Mouse (Mus musculus) thymus, adult 2 months (tissue): Measurements from ENCODE around the gene Entpd3. TPM values are rescaled to one million over a fixed set of nuclear protein-coding genes. Genes with fewer than 3 reads are reported as not detected.
"Not testable (repeated sequence)": the region's sequence is repeated elsewhere in the genome, so short reads cannot be mapped to it uniquely, and the experiment has no call there.

Experiments
- DNase-seq: peaks from one replicate; pipeline ENCODE4 v3.0.0; 2021
- H3K27ac ChIP-seq: fragments of 200-500 bp; 2 replicates; pipeline ENCODE4 v1.5.1; 2012; ENCODE audit warnings: low read length, control low read depth; ENCODE audit not compliant: control insufficient read depth, insufficient read depth
- H3K27me3 ChIP-seq: fragments of 200-500 bp; 2 replicates; pipeline ENCODE4 v1.6.1; 2012; ENCODE audit warnings: mild to moderate bottlenecking, low read length, moderate library complexity, mixed read lengths; ENCODE audit not compliant: control insufficient read depth, insufficient read depth
- H3K36me3 ChIP-seq: fragments of 200-500 bp; 2 replicates; pipeline ENCODE4 v1.6.1; 2012; ENCODE audit warnings: mild to moderate bottlenecking, low read length, moderate library complexity; ENCODE audit not compliant: control insufficient read depth, insufficient read depth
- H3K4me1 ChIP-seq: fragments of 200-500 bp; replicated peaks from 2 replicates; pipeline ENCODE4 v1.6.1; 2012; ENCODE audit warnings: low read length; ENCODE audit not compliant: control insufficient read depth, insufficient read depth
- H3K4me3 ChIP-seq: fragments of 200-500 bp; 2 replicates; pipeline ENCODE4 v1.5.1; 2012; ENCODE audit warnings: mild to moderate bottlenecking, low read length, control low read depth, moderate library complexity; ENCODE audit not compliant: control insufficient read depth, insufficient read depth
- CTCF ChIP-seq: fragments of 200-500 bp; IDR thresholded peaks from 2 replicates; pipeline ENCODE4 v1.5.1; 2012; ENCODE audit warnings: mild to moderate bottlenecking, control low read depth, low read length, moderate library complexity, borderline replicate concordance; ENCODE audit not compliant: control insufficient read depth, poor library complexity, insufficient read depth; ENCODE audit errors: extremely low read depth
- POLR2A ChIP-seq: fragments of 200-500 bp; IDR thresholded peaks from 2 replicates; pipeline ENCODE4 v1.6.1; 2012; ENCODE audit warnings: mild to moderate bottlenecking, low read length, control low read depth, moderate library complexity; ENCODE audit not compliant: control insufficient read depth, poor library complexity, insufficient read depth; ENCODE audit errors: extremely low read depth
- WGBS: fragments of 180-500 bp; shearing (Covaris S2); methylation state at CpG from one replicate; pipeline ENCODE4 v1.1.7; 2018; 5-methylcytosine and 5-hydroxymethylcytosine counted together
- polyA plus RNA-seq: library from polyadenylated mRNA; depleted of rRNA; stranded (reverse); fragments of >200 nt; gene quantifications from 2 replicates; pipeline ENCODE4 v1.2.3, GENCODE M21; 2012

Entpd3 gene
- polyA plus RNA-seq, 1 experiment = 2.0 TPM

DNA sequence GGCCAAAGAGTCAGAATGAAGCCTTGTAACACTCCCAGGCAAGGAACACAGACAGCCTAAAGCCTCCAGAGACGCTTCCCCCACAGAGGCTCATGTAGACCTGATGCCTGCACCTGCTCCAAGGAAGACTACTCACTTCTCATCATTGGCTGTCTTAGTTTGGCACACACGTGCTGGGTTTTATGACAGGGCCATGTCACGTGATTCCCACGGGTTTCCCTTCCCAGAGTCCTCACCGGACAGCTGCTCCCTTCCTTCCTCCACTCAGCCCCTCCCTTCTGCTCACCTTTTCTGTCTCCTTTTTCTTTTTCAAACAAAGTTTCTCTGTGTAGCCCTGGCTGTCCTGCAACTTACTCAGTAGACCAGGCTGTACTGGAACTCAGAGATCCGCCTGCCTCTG, 7.6 kb upstream of the Entpd3 start:
- H3K36me3 ChIP-seq = no peaks in the 10 kb centered on the region
- H3K27me3 ChIP-seq = no peaks in the 10 kb centered on the region
- no peak for DNase-seq
- TF ChIP-seq CTCF = no peak
- TF ChIP-seq POLR2A = no peak
- no peak overlapping the region for H3K27ac ChIP-seq
- 85% methylated on average over 6 of the region's 6 CpGs for WGBS
- H3K4me3 ChIP-seq = no peak overlapping the region
- no peaks in the 10 kb centered on the region for H3K4me1 ChIP-seq

DNA sequence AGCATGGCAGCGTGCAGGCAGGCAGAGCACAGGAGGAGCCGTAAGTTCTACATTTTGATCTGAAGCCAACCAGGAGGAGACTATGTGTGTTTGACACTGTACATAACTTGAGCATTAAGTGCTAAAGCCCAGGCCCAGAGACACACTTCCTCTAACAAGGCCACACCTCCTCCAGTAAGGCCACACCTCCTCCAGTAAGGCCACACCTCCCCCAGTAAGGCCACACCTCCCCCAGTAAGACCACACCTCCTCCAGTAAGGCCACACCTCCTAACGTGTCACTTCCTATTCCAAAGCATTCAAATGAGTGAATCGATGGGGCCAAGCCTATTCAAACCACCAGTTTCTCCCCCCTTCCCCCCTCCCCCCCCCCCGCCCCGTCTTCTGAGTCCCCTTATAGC, 6.9 kb upstream of the Entpd3 start:
- Histone ChIP-seq H3K4me1 (no peaks in the 10 kb centered on the region), H3K4me3 (no peak overlapping the region), H3K36me3 (no peaks in the 10 kb centered on the region), H3K27ac (no peak overlapping the region), H3K27me3 (no peaks in the 10 kb centered on the region)
- 93% methylated on average over 6 of the region's 6 CpGs for WGBS
- DNase-seq = no peak
- no peak for TF ChIP-seq CTCF
- TF ChIP-seq POLR2A = no peak

DNA sequence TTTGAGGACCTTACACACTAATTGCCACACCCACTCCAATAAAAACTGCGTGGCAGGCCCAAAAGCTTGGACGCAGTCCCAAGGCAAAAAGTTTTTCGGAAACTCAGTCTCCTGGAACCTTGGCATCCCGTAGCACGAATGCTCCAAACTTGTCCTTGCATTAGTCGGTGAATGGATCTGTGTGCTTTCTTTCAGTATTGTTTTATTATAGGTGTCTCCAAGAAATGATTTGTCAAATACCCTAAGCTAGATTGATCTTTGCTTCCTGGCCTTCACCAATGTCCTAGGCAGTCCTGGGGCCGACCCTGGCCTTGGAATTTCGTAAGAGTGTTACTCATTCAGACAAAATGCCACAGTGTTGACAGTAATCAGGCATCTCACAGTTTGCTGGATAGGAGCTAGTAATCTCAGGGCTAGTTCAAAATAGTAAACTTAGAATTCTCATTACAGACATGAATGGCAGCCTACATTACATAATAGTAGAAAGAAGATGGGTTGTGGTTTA, 6.1 kb upstream of the Entpd3 start:
- H3K27ac ChIP-seq, DNase-seq, H3K4me3 ChIP-seq, H3K4me1 ChIP-seq, H3K36me3 ChIP-seq, H3K27me3 ChIP-seq: not testable (repeated sequence)
- WGBS = 97% methylated on average over 8 of the region's 8 CpGs

DNA sequence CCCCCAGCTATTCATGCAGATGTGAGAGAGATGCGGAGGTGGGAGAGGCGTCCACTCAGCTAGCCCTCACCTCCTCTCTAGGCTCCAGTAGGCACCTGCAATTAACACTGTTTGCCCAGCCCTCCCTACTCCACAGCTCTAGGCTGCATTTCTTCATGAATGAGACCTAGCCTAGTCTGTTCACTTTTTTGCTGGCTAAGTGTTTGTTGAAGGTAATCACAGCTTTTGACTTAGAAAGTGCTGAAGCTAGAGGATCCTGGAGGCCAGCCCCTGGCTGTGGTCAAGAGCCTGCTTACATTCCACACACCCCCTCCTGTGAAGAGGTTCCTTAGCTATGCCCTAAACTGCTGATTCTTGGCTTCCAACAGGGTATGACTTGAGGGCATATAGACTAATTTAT, 1.8 kb downstream of the Entpd3 start:
- TF ChIP-seq POLR2A = no peak
- TF ChIP-seq CTCF = no peak
- H3K4me1 ChIP-seq = peaks cover 6% of the 10 kb centered on the region
- no peaks in the 10 kb centered on the region for H3K36me3 ChIP-seq
- H3K27ac ChIP-seq = no peak overlapping the region
- DNase-seq = no peak
- WGBS = 60% methylated on average over 1 of the region's 2 CpGs
- no peak overlapping the region for H3K4me3 ChIP-seq
- H3K27me3 ChIP-seq = no peaks in the 10 kb centered on the region; the same call in 1 of the 2 replicates

DNA sequence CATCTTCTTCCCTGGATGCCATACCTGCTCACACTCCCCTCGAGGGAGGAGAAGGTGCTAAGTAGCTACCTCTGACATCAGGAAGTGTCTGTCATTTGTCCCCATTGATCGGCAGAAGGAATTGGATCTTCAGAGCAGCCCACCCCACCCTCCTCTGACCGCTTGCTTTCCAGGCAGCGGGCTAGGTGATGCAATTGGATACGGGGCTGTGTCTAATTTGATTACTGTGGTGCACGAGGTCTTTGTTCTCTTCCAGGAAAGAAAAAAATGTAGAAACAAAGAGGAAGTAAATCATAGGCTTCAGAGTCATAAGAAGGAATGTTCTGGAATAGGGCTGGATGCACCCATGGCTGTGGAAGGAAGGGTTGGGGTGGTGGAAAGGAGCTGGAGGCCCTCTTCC, 2.6 kb downstream of the Entpd3 start:
- Histone ChIP-seq H3K36me3 (no peaks in the 10 kb centered on the region), H3K27ac (no peak overlapping the region), H3K4me3 (no peak overlapping the region), H3K27me3 (no peaks in the 10 kb centered on the region; the same call in 1 of the 2 replicates), H3K4me1 (peaks cover 10% of the 10 kb centered on the region)
- TF ChIP-seq POLR2A = no peak
- no peak for TF ChIP-seq CTCF
- WGBS = 55% methylated on average over 6 of the region's 6 CpGs
- DNase-seq = no peak

DNA sequence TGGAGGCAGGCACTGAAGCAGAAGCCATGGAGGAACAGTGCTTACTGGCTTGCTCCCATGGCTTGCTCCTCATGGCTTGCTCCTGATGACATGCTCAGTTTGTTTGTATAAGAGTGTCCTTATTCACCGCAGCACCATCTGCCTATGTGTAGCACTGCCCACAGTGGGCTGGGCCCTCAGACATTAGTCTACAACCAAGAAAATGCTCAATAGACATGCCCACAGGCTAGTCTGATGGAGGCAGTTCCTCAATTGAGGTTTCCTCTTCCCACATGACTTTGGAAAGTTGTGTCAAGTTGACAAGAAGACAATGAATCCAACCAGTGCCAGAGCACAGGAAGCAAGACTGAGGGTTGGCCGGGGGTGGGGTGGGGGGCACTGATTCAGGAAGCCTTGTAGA, 6.4 kb downstream of the Entpd3 start:
- no peak for DNase-seq
- Histone ChIP-seq H3K4me1 (peaks cover 7% of the 10 kb centered on the region; the same call in 1 of the 2 replicates), H3K36me3 (no peaks in the 10 kb centered on the region), H3K27ac (no peak overlapping the region), H3K27me3 (no peaks in the 10 kb centered on the region), H3K4me3 (no peak overlapping the region)
- WGBS = 20% methylated on average over 2 of the region's 2 CpGs
- no peak for TF ChIP-seq POLR2A
- no peak for TF ChIP-seq CTCF

DNA sequence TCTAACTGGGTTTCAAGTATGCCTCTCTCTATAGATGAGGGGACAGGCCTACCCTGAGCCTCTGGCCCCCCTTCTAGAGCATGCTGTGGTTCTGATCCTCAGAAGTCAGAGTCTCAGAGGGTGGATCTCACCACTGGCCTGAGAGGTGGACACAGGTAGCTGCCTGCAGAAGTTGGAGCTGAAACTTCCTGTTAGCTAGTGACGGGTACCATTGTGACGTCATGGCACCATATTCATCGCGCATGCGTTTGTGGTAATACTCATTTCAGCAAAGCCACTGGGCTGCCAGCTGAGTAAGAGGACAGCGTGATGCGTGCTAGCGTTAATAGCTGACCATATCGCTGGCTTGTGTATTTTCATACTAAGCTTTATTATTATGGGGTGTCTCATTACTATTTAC, 6.9 kb downstream of the Entpd3 start:
- H3K27ac ChIP-seq = no peak overlapping the region
- WGBS = 81% methylated on average over 9 of the region's 9 CpGs

More for the DNA sequence above, 6.9 kb downstream of the Entpd3 start:
- DNase-seq = no peak
- TF ChIP-seq POLR2A = no peak
- TF ChIP-seq CTCF = no peak
- peaks cover 7% of the 10 kb centered on the region; the same call in 1 of the 2 replicates for H3K4me1 ChIP-seq
- no peaks in the 10 kb centered on the region for H3K36me3 ChIP-seq
- H3K27me3 ChIP-seq = no peaks in the 10 kb centered on the region
- no peak overlapping the region for H3K4me3 ChIP-seq
